Comparison of ENCODE assay signal across 9 mouse cellular contexts in genomic region chr11:96578551-96579283, GRCm38 (mm10).
DNase-seq lines count a peak whose midpoint lies in the region; ATAC-seq and TF ChIP-seq lines count a peak whose summit lies in the region.
"Had no signal": no experiment of that assay in that cellular context is flagged by ENCODE, and none has a peak within 500 bp of the region (broad histone marks: within the 10 kb centered on the region; RNA-seq: fewer than 3 reads in every experiment).

No protein-coding gene starts in this region.

- peaks cover 19% of the 10 kb centered on the region for H3K4me1 ChIP-seq in lung, embryonic 14.5 days (ENCODE audit: insufficient read depth)
- peaks cover 10% of the 10 kb centered on the region; the same call in 1 of the 2 replicates for H3K4me1 ChIP-seq in hindbrain, embryonic 11.5 days (replicated peaks; ENCODE audit: control insufficient read depth, insufficient read depth, low read length)
- H3K4me1 ChIP-seq in liver, embryonic 13.5 days (replicated peaks), result no peaks in the 10 kb centered on the region
- H3K4me1 ChIP-seq in stomach, embryonic 16.5 days (ENCODE audit: control insufficient read depth, insufficient read depth, low read length), result peaks cover 10% of the 10 kb centered on the region
- no peaks in the 10 kb centered on the region for H3K4me1 ChIP-seq in cerebellum, adult 2 months (ENCODE audit: control insufficient read depth, insufficient read depth, low read length)

- H3K36me3 ChIP-seq in lung, embryonic 14.5 days (ENCODE audit: insufficient read depth), result no peaks in the 10 kb centered on the region
- no peaks in the 10 kb centered on the region for H3K36me3 ChIP-seq in hindbrain, embryonic 11.5 days (ENCODE audit: control insufficient read depth, insufficient read depth, low read length)
- H3K36me3 ChIP-seq in liver, embryonic 13.5 days, result no peaks in the 10 kb centered on the region
- H3K36me3 ChIP-seq in stomach, embryonic 16.5 days (ENCODE audit: control insufficient read depth, insufficient read depth, low read length), result no peaks in the 10 kb centered on the region

- peak overlapping the region; percentile 20; the same call in 1 of the 2 replicates for H3K9ac ChIP-seq in lung, embryonic 14.5 days
- H3K9ac ChIP-seq in hindbrain, embryonic 11.5 days (ENCODE audit: low read depth, low read length), result no peak overlapping the region
- H3K9ac ChIP-seq in liver, embryonic 13.5 days, result no peak overlapping the region
- H3K9ac ChIP-seq in stomach, embryonic 16.5 days (ENCODE audit: low read length), result no peak overlapping the region

- H3K4me3 ChIP-seq in lung, embryonic 14.5 days (ENCODE audit: low read depth, low read length), result peak overlapping the region; percentile 17; the same call in 1 of the 2 replicates
- H3K4me3 ChIP-seq in hindbrain, embryonic 11.5 days (ENCODE audit: low read depth, low read length), result no peak overlapping the region
- H3K4me3 ChIP-seq in liver, embryonic 13.5 days (replicated peaks), result peak overlapping the region; percentile 21
- peak overlapping the region; percentile 26 for H3K4me3 ChIP-seq in stomach, embryonic 16.5 days (replicated peaks; ENCODE audit: low read length)
- H3K4me3 ChIP-seq in cerebellum, adult 2 months (replicated peaks; ENCODE audit: insufficient read depth, low read depth, low read length), result no peak overlapping the region
- H3K4me3 ChIP-seq: megakaryocyte, embryonic 14.5 days had no signal

- H3K4me2 ChIP-seq in lung, embryonic 14.5 days, result peak overlapping the region; percentile 59
- peak overlapping the region; percentile 22 for H3K4me2 ChIP-seq in hindbrain, embryonic 11.5 days (replicated peaks; ENCODE audit: low read depth, low read length)
- H3K4me2 ChIP-seq in liver, embryonic 13.5 days, result peak overlapping the region; percentile 38
- H3K4me2 ChIP-seq in stomach, embryonic 16.5 days (ENCODE audit: low read depth, low read length), result peak overlapping the region; percentile 48

- H3K9me3 ChIP-seq in lung, embryonic 14.5 days (ENCODE audit: low read depth, low read length), result no peaks in the 10 kb centered on the region
- H3K9me3 ChIP-seq in hindbrain, embryonic 11.5 days (ENCODE audit: control insufficient read depth, low read length), result no peaks in the 10 kb centered on the region
- H3K9me3 ChIP-seq in liver, embryonic 13.5 days (replicated peaks), result no peaks in the 10 kb centered on the region
- no peaks in the 10 kb centered on the region for H3K9me3 ChIP-seq in stomach, embryonic 16.5 days (replicated peaks; ENCODE audit: control insufficient read depth, low read length)
- H3K9me3 ChIP-seq: megakaryocyte, embryonic 14.5 days had no signal

- peak; percentile 40 for DNase-seq in lung, embryonic 14.5 days
- no peak for DNase-seq in lung, postnatal 14 days
- peak; percentile 75 for DNase-seq in hindbrain, embryonic 11.5 days (ENCODE audit: low spot score)
- no peak for DNase-seq in liver, embryonic 13.5 days
- DNase-seq in right cerebral cortex, adult 18-20 months, result no peak
- no peak for DNase-seq in cerebellum, adult 2 months
- DNase-seq in cerebellum, postnatal 36 days, result no peak

- TF ChIP-seq CTCF in lung, embryonic 14.5 days (IDR thresholded peaks at IDR 0.05; ENCODE audit: low read depth), result no peak
- no peak for TF ChIP-seq CTCF in cerebellum, adult 2 months (IDR thresholded peaks at IDR 0.05; ENCODE audit: borderline replicate concordance, insufficient read depth, low read depth, low read length)

- ATAC-seq in lung, embryonic 14.5 days (ENCODE audit: insufficient read depth), result no peak
- ATAC-seq in hindbrain, embryonic 11.5 days (ENCODE audit: low FRiP score), result peak; percentile 87
- no peak for ATAC-seq in liver, embryonic 13.5 days (ENCODE audit: low read depth)
- no peak for ATAC-seq in stomach, embryonic 16.5 days (ENCODE audit: insufficient read depth, low FRiP score)

- H3K27ac ChIP-seq in lung, embryonic 14.5 days (ENCODE audit: low read depth), result no peak overlapping the region
- peak overlapping the region; percentile 75 for H3K27ac ChIP-seq in hindbrain, embryonic 11.5 days (ENCODE audit: low read depth, low read length)
- no peak overlapping the region for H3K27ac ChIP-seq in liver, embryonic 13.5 days
- H3K27ac ChIP-seq in stomach, embryonic 16.5 days (ENCODE audit: low read length), result no peak overlapping the region
- no peak overlapping the region for H3K27ac ChIP-seq in cerebellum, adult 2 months (ENCODE audit: insufficient read depth, low read length)

- WGBS in lung, embryonic 14.5 days, result 3% methylated on average over 25 of the region's 25 CpGs
- WGBS in hindbrain, embryonic 11.5 days, result 14% methylated on average over 25 of the region's 25 CpGs
- WGBS in liver, embryonic 13.5 days (ENCODE audit: insufficient replicate concordance), result 33% methylated on average over 25 of the region's 25 CpGs
- 7% methylated on average over 25 of the region's 25 CpGs for WGBS in stomach, embryonic 16.5 days
- 21% methylated on average over 25 of the region's 25 CpGs for WGBS in cerebellum, adult 2 months

- TF ChIP-seq POLR2A in cerebellum, adult 2 months (IDR thresholded peaks at IDR 0.05; ENCODE audit: borderline replicate concordance, insufficient read depth, low read length), result no peak

- H3K27me3 ChIP-seq in lung, embryonic 14.5 days (ENCODE audit: insufficient read depth, low read length), result no peaks in the 10 kb centered on the region
- 0 out of 2 replicates have a peak, but pooled peaks cover 2% of the 10 kb centered on the region for H3K27me3 ChIP-seq in hindbrain, embryonic 11.5 days (ENCODE audit: control insufficient read depth, insufficient read depth, low read length)
- H3K27me3 ChIP-seq in liver, embryonic 13.5 days, result 0 out of 2 replicates have a peak, but pooled peaks cover 9% of the 10 kb centered on the region
- H3K27me3 ChIP-seq in stomach, embryonic 16.5 days (ENCODE audit: control insufficient read depth, insufficient read depth, low read length), result no peaks in the 10 kb centered on the region
- H3K27me3 ChIP-seq in cerebellum, adult 2 months (ENCODE audit: control insufficient read depth, insufficient read depth, low read length), result no peaks in the 10 kb centered on the region; the same call in 1 of the 2 replicates

Comparison
In these comparisons a context has a peak if more than half of its experiments do, and no peak if none do; other contexts are left out.
1. DNase-seq: peak in lung, embryonic 14.5 days (single experiment) and hindbrain, embryonic 11.5 days (single experiment); none in lung, postnatal 14 days (single experiment), liver, embryonic 13.5 days (single experiment), right cerebral cortex, adult 18-20 months (single experiment), cerebellum, adult 2 months (0 of 2) and cerebellum, postnatal 36 days (0 of 2).
2. H3K4me3 ChIP-seq: peak in lung, embryonic 14.5 days (single experiment), liver, embryonic 13.5 days (single experiment) and stomach, embryonic 16.5 days (single experiment); none in hindbrain, embryonic 11.5 days (single experiment) and cerebellum, adult 2 months (single experiment).
3. Peak in every context shown above with its lines, with median percentiles within 50 percentile points of each other: H3K4me2 ChIP-seq.